Mouse (Mus musculus) liver, adult 2 months (tissue): Measurements from ENCODE around the gene Gm20388. TPM values are rescaled to one million over a fixed set of nuclear protein-coding genes. Genes with fewer than 3 reads are reported as not detected.

Source experiments
- DNase-seq: peaks from one replicate; pipeline ENCODE4 v3.0.0-alpha.2; 2011; ENCODE audit warnings: low read depth, low spot score; ENCODE audit errors: extremely low read depth
- H3K27ac ChIP-seq: fragments of 200-500 bp; replicated peaks from 2 replicates; pipeline ENCODE4 v1.5.1; 2012; ENCODE audit warnings: low read depth, mild to moderate bottlenecking, control low read depth, inconsistent platforms, low read length; ENCODE audit not compliant: insufficient read depth
- H3K27me3 ChIP-seq: fragments of 200-500 bp; 2 replicates; pipeline ENCODE4 v1.6.1; 2012; ENCODE audit warnings: mild to moderate bottlenecking, moderate library complexity, low read length, inconsistent platforms; ENCODE audit not compliant: control insufficient read depth, insufficient read depth
- H3K36me3 ChIP-seq: fragments of 200-500 bp; 2 replicates; pipeline ENCODE4 v1.6.1; 2012; ENCODE audit warnings: low read length, inconsistent platforms; ENCODE audit not compliant: control insufficient read depth, insufficient read depth
- H3K4me1 ChIP-seq: fragments of 200-500 bp; 2 replicates; pipeline ENCODE4 v1.6.1; 2011; ENCODE audit warnings: low read length; ENCODE audit not compliant: control insufficient read depth, insufficient read depth
- H3K4me3 ChIP-seq: fragments of 200-500 bp; 2 replicates; pipeline ENCODE4 v1.5.1; 2011; ENCODE audit warnings: low read depth, mild to moderate bottlenecking, control low read depth, low read length, moderate library complexity; ENCODE audit not compliant: insufficient read depth
- H3K79me2 ChIP-seq: fragments of 200-500 bp; 2 replicates; pipeline ENCODE4 v1.6.1; 2012; ENCODE audit warnings: inconsistent platforms, mild to moderate bottlenecking, low read length, moderate library complexity; ENCODE audit not compliant: control insufficient read depth, insufficient read depth
- H3K9ac ChIP-seq: fragments of 200-500 bp; 2 replicates; pipeline ENCODE4 v1.6.1; 2012; ENCODE audit warnings: low read depth, mild to moderate bottlenecking, control low read depth, inconsistent platforms, low read length
- CTCF ChIP-seq: fragments of 200-500 bp; IDR thresholded peaks from 2 replicates; pipeline ENCODE4 v1.5.1; 2011; ENCODE audit warnings: low read depth, low read length, control low read depth
- POLR2A ChIP-seq: fragments of 200-500 bp; IDR thresholded peaks from 2 replicates; pipeline ENCODE4 v1.6.1; 2011; ENCODE audit warnings: low read length, control low read depth; ENCODE audit not compliant: insufficient read depth; ENCODE audit errors: extremely low read depth
- WGBS: fragments of 180-500 bp; shearing (Covaris S2); methylation state at CpG from one replicate; pipeline ENCODE4 v1.1.7; 2018; 5-methylcytosine and 5-hydroxymethylcytosine counted together
- polyA plus RNA-seq: library from polyadenylated mRNA; depleted of rRNA; stranded (reverse); fragments of >200 nt; gene quantifications from 2 replicates; pipeline ENCODE4 v1.2.3, GENCODE M21; 2012
- total RNA-seq: library from RNA; depleted of rRNA; stranded (reverse); fragments of >200 nt; gene quantifications from 2 replicates; pipeline ENCODE4 v1.2.3, GENCODE M21; 2014

Gene Gm20388
- total and polyA plus RNA-seq, 2 experiments, result 6.4 to 19.9 TPM

DNA sequence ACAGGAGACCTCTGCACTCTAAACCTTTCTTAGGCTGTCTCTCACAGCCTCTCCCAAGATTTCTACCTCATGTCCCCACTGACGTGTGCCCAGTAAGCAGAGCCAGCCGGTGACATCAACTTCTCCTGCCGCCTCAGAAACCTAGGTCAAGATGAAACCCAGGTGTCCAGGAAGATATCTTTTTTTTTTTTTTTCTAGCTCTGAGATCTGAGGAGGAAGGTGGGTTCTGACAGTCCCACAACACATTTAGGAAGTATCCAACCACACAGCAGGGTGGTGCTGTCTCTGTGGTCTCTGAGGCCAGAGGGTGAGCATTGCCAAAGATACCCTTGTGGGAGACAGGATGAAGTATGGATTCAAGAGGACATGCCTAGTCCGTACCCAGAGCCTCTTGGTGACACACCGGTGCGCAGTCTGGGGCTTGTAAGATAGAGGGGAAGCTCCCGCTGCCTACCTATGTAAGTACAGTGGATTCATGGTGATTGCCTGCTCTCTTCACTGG, 1246.4 kb downstream of the Gm20388 start:
- no peak overlapping the region for H3K9ac ChIP-seq
- H3K4me1 ChIP-seq, result no peaks in the 10 kb centered on the region
- no peak overlapping the region for H3K4me3 ChIP-seq
- H3K36me3 ChIP-seq, result no peaks in the 10 kb centered on the region
- no peak overlapping the region for H3K27ac ChIP-seq
- no peaks in the 10 kb centered on the region for H3K27me3 ChIP-seq
- WGBS, result 82% methylated on average over 7 of the region's 7 CpGs
- TF ChIP-seq POLR2A (no peak), CTCF (no peak)
- H3K79me2 ChIP-seq, result no peaks in the 10 kb centered on the region
- no peak for DNase-seq

DNA sequence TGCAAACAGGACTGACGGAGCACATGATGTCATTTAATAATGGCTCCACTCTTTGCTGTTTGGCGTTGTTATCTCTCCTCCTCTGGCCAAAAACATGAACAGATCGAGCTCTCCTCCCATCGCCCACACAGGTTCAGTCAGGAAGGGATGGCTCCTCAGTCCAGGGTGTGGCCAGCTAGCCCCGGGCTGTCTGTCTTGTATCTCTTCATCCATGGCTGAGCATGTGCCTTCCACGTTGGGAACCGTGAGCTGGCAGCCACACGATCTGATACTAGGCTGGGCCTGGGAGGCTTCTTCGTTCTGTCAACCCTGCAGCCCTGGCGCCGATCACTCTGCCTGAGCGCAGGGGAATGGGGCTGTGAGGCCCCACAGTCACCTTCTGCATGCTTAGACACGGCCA, 1248.2 kb downstream of the Gm20388 start:
- no peak for DNase-seq
- Histone ChIP-seq H3K4me1 (no peaks in the 10 kb centered on the region; the same call in 1 of the 2 replicates), H3K9ac (no peak overlapping the region), H3K4me3 (no peak overlapping the region), H3K36me3 (no peaks in the 10 kb centered on the region), H3K79me2 (no peaks in the 10 kb centered on the region), H3K27me3 (no peaks in the 10 kb centered on the region), H3K27ac (no peak overlapping the region)
- 70% methylated on average over 13 of the region's 13 CpGs for WGBS
- TF ChIP-seq POLR2A, result no peak
- no peak for TF ChIP-seq CTCF

- WGBS, result 83% methylated on average over 5 of the region's 5 CpGs
- TF ChIP-seq POLR2A (no peak), CTCF (no peak)
- no peaks in the 10 kb centered on the region for H3K36me3 ChIP-seq
- H3K79me2 ChIP-seq, result no peaks in the 10 kb centered on the region
- H3K9ac ChIP-seq, result no peak overlapping the region
- no peaks in the 10 kb centered on the region for H3K27me3 ChIP-seq
- H3K27ac ChIP-seq, result no peak overlapping the region
- H3K4me1 ChIP-seq, result no peaks in the 10 kb centered on the region; the same call in 1 of the 2 replicates
- no peak for DNase-seq
- no peak overlapping the region for H3K4me3 ChIP-seq
Measured at GRCm38 (mm10) chr8:121161437-121161836, 1250.8 kb downstream of the Gm20388 start.

DNA sequence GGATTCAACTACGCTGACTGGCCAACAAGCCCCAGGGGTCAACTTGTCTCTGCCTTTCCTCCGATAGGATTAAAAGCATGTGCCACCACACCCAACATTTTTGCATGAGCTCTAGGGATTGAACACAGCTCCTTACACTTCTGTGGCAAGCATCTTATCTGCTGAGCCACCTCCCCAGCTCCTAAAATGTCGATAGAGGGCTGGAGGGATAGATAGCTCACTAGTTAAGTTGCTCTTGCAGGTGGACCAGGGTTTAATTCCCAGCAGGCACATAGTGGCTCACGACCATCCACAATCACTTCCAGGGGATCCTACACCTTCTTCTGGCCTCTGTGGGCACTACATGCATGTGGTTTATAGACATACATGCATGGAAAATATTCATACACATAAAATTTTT, 1251.8 kb downstream of the Gm20388 start:
- H3K36me3 ChIP-seq, result no peaks in the 10 kb centered on the region
- H3K4me1 ChIP-seq, result no peaks in the 10 kb centered on the region; the same call in 1 of the 2 replicates
- H3K4me3 ChIP-seq, result no peak overlapping the region
- 68% methylated on average over 4 of the region's 4 CpGs for WGBS
- no peak for DNase-seq
- no peak for TF ChIP-seq POLR2A
- no peak for TF ChIP-seq CTCF
- H3K9ac ChIP-seq, result no peak overlapping the region
- H3K27ac ChIP-seq, result no peak overlapping the region
- H3K79me2 ChIP-seq, result no peaks in the 10 kb centered on the region
- no peaks in the 10 kb centered on the region for H3K27me3 ChIP-seq

DNA sequence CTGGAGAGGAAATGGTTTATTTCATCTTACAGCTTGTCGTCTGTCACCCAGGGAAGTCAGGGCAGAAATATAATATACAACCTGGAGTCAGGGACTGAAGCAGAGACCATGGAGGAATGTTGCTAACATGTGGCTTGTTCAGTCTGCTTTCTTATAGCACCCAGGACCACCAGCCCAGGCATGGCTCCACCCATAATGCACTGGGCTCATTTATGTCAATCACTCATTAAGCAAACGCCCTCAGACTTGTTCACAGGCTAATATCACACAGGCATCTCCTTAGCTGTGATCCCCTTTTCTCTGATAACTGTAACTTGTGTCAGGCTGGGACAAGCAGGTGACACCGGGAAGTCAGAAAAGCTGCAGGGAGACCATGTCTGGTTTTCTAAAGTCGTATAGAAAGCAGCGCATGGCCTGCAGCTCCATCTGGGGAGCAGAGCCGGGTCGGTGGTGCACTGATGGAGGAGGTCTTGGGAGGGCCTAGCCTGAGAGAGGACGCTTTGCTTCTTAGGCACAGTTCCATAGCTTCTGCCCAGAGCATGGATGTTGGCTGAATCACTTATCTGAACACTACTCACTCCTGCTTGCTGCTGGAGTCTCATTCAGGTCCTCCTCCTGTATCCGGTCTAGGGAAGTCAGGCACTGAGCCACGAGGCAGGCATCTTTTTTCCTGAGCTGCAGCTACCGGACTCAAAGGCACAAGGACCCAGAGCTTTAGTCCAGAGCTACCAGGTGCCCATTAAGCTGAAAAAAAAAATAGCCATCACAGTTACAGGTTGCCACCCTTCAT, 1252.5 kb downstream of the Gm20388 start:
- Histone ChIP-seq H3K27ac (no peak overlapping the region), H3K27me3 (no peaks in the 10 kb centered on the region), H3K79me2 (no peaks in the 10 kb centered on the region), H3K4me1 (no peaks in the 10 kb centered on the region; the same call in 1 of the 2 replicates), H3K9ac (no peak overlapping the region), H3K36me3 (no peaks in the 10 kb centered on the region), H3K4me3 (no peak overlapping the region)
- no peak for DNase-seq
- TF ChIP-seq POLR2A, result no peak
- TF ChIP-seq CTCF, result no peak
- 72% methylated on average over 11 of the region's 11 CpGs for WGBS

- 25% methylated on average over 8 of the region's 8 CpGs for WGBS
- H3K4me3 ChIP-seq, result no peak overlapping the region
- H3K27me3 ChIP-seq, result no peaks in the 10 kb centered on the region
- H3K9ac ChIP-seq, result no peak overlapping the region
- no peak overlapping the region for H3K27ac ChIP-seq
- H3K36me3 ChIP-seq, result no peaks in the 10 kb centered on the region
- peak; percentile 40 for DNase-seq
- no peaks in the 10 kb centered on the region; the same call in 1 of the 2 replicates for H3K4me1 ChIP-seq
- no peaks in the 10 kb centered on the region for H3K79me2 ChIP-seq
- TF ChIP-seq POLR2A (no peak), CTCF (no peak)
Measured at GRCm38 (mm10) chr8:121164017-121164469, 1253.4 kb downstream of the Gm20388 start.
